Mouse (Mus musculus): ENCODE data around the gene Dgke. TPM values are rescaled to one million over a fixed set of nuclear protein-coding genes. Genes with fewer than 3 reads are reported as not detected.
A peak's percentile ranks its signal among the peaks of the same experiment; 100 is the strongest.

Dgke gene
- polyA plus RNA-seq, 2 experiments = 0.39 to 0.63 TPM

DNA sequence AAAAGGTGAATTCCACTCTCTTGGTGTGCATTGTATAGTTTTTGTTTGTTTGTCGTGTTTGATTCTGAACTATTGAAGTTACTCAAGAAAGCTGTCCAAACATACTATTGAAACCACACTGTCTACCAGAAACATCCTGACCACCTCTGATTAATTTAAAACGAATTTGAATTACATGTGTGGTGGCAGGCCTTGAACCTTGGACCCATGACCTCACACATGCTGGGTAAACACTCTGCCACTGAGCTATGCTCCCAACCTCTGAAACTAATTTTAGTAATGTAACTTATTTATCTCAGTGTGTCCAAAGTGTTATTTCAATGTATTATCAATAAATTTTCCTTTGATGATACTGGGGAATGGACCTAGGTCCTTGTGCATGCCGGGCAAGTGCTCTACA lies 59.1 kb downstream of the Dgke start:
- H3K36me3 ChIP-seq (replicated peaks; ENCODE audit: control insufficient read depth, insufficient read depth, low read depth) = peaks cover 73% of the 10 kb centered on the region
- H3K27me3 ChIP-seq (ENCODE audit: control insufficient read depth, insufficient read depth, low read length) = no peaks in the 10 kb centered on the region
- no peak for DNase-seq (ENCODE audit: low read depth in 3 of 3, low spot score in 3 of 3)
- H3K4me1 ChIP-seq (replicated peaks; ENCODE audit: control insufficient read depth in 2 of 2, insufficient read depth in 2 of 2, low read length in 1 of 2) = peaks cover 3 to 17% of the 10 kb centered on the region in 2 experiments; a peak in 3 of 4 replicates
- no peaks in the 10 kb centered on the region for H3K9me3 ChIP-seq (ENCODE audit: control insufficient read depth, low read length)
- H3K4me3 ChIP-seq (ENCODE audit: insufficient read depth in 1 of 2, low read depth in 2 of 2, low read length in 2 of 2) = no peak overlapping the region
- H3K4me2 ChIP-seq (ENCODE audit: low read depth) = no peak overlapping the region
- WGBS (ENCODE audit: insufficient replicate concordance) = 68% methylated on average over 3 of the region's 3 CpGs
- no peak overlapping the region for H3K9ac ChIP-seq (replicated peaks)
- no peak overlapping the region for H3K27ac ChIP-seq
- no peak for ATAC-seq (ENCODE audit: insufficient read depth)
- TF ChIP-seq EP300 (IDR thresholded peaks at IDR 0.05; ENCODE audit: low read depth) (no peak), CTCF (IDR thresholded peaks at IDR 0.05; ENCODE audit: low read depth) (no peak)

DNA sequence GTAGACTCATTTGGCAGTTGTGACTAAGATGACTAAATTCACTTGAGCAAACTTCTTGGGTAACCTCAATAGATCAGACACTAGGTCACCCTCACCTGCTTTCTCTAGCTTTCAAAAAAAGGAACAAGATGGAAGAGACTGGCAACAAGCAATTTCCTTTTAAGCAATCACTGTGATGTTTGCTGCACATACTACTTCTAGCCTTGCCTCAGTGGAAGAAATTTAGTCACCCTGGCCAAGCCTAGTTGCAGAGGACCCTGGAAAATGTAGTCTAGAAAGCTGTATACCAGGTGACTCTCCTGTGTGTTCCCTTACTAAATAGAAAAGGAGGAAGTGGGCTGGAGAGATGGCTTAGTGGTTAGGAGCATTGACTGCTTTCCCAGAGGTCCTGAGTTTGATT lies 60.2 kb downstream of the Dgke start:
- H3K27ac ChIP-seq = no peak overlapping the region
- peaks cover 61% of the 10 kb centered on the region for H3K36me3 ChIP-seq (replicated peaks; ENCODE audit: control insufficient read depth, insufficient read depth, low read depth)
- no peaks in the 10 kb centered on the region for H3K9me3 ChIP-seq (ENCODE audit: control insufficient read depth, low read length)
- H3K9ac ChIP-seq (replicated peaks) = no peak overlapping the region
- no peaks in the 10 kb centered on the region for H3K27me3 ChIP-seq (ENCODE audit: control insufficient read depth, insufficient read depth, low read length)
- peaks cover 5 to 25% of the 10 kb centered on the region in 2 experiments; a peak in 3 of 4 replicates for H3K4me1 ChIP-seq (replicated peaks; ENCODE audit: control insufficient read depth in 2 of 2, insufficient read depth in 2 of 2, low read length in 1 of 2)
- DNase-seq (ENCODE audit: low read depth in 3 of 3, low spot score in 3 of 3) = no peak
- no peak overlapping the region for H3K4me2 ChIP-seq (ENCODE audit: low read depth)
- no peak for ATAC-seq (ENCODE audit: insufficient read depth)
- no peak overlapping the region for H3K4me3 ChIP-seq (ENCODE audit: insufficient read depth in 1 of 2, low read depth in 2 of 2, low read length in 2 of 2)
- TF ChIP-seq EP300 (IDR thresholded peaks at IDR 0.05; ENCODE audit: low read depth) = no peak
- TF ChIP-seq CTCF (IDR thresholded peaks at IDR 0.05; ENCODE audit: low read depth) = no peak

DNA sequence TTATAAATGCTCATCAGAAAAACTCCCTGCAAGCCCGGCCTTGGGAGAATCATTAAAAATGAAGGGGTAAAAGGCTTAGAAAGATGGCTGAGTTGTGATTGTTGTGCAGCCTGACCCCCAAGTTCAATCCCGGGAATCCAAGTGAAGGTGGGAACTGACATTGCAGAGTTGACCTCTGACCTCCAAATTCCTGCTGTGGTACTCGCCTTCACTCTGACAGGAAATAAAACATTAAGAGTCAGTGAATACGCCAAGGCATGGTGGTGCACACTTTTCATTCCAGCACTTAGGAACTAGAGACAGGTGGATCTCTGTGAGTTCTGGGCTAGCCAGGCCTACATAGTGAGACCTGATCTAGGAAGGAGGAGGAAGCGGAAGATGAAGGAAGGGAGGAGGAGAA lies 61.2 kb downstream of the Dgke start:
- TF ChIP-seq CTCF (IDR thresholded peaks at IDR 0.05; ENCODE audit: low read depth) (no peak), EP300 (IDR thresholded peaks at IDR 0.05; ENCODE audit: low read depth) (no peak)
- Histone ChIP-seq H3K36me3 (replicated peaks; ENCODE audit: control insufficient read depth, insufficient read depth, low read depth) (peaks cover 52% of the 10 kb centered on the region), H3K27me3 (ENCODE audit: control insufficient read depth, insufficient read depth, low read length) (no peaks in the 10 kb centered on the region), H3K4me1 (replicated peaks; ENCODE audit: control insufficient read depth in 2 of 2, insufficient read depth in 2 of 2, low read length in 1 of 2) (peaks cover 5 to 33% of the 10 kb centered on the region in 2 experiments; a peak in 3 of 4 replicates), H3K27ac (no peak overlapping the region), H3K9ac (replicated peaks) (no peak overlapping the region), H3K9me3 (ENCODE audit: control insufficient read depth, low read length) (no peaks in the 10 kb centered on the region), H3K4me2 (ENCODE audit: low read depth) (no peak overlapping the region), H3K4me3 (ENCODE audit: insufficient read depth in 1 of 2, low read depth in 2 of 2, low read length in 2 of 2) (no peak overlapping the region)
- WGBS (ENCODE audit: insufficient replicate concordance) = 81% methylated on average over 5 of the region's 5 CpGs
- no peak for ATAC-seq (ENCODE audit: insufficient read depth)
- DNase-seq (ENCODE audit: low read depth in 3 of 3, low spot score in 3 of 3) = no peak

GRCm38 (mm10) chr11:89003726-89004125 lies 62.9 kb downstream of the Dgke start:
- Histone ChIP-seq H3K27me3 (ENCODE audit: control insufficient read depth, insufficient read depth, low read length) (no peaks in the 10 kb centered on the region), H3K9me3 (ENCODE audit: control insufficient read depth, low read length) (no peaks in the 10 kb centered on the region), H3K4me3 (ENCODE audit: insufficient read depth in 1 of 2, low read depth in 2 of 2, low read length in 2 of 2) (no peak overlapping the region), H3K4me1 (replicated peaks; ENCODE audit: control insufficient read depth in 2 of 2, insufficient read depth in 2 of 2, low read length in 1 of 2) (peaks cover 8 to 32% of the 10 kb centered on the region in 2 experiments), H3K27ac (no peak overlapping the region), H3K4me2 (ENCODE audit: low read depth) (peak overlapping the region; percentile 92), H3K36me3 (replicated peaks; ENCODE audit: control insufficient read depth, insufficient read depth, low read depth) (peaks cover 35% of the 10 kb centered on the region), H3K9ac (replicated peaks) (no peak overlapping the region)
- TF ChIP-seq CTCF (IDR thresholded peaks at IDR 0.05; ENCODE audit: low read depth) = no peak
- no peak for TF ChIP-seq EP300 (IDR thresholded peaks at IDR 0.05; ENCODE audit: low read depth)
- DNase-seq (ENCODE audit: low read depth in 3 of 3, low spot score in 3 of 3) (no peak), ATAC-seq (ENCODE audit: insufficient read depth) (no peak)
- 68% methylated on average over 4 of the region's 4 CpGs for WGBS (ENCODE audit: insufficient replicate concordance)

- peak overlapping the region; percentile 29 to 32; a peak in 2 of 4 replicates for H3K4me3 ChIP-seq (ENCODE audit: insufficient read depth in 1 of 2, low read depth in 2 of 2, low read length in 2 of 2)
- peaks cover 30% of the 10 kb centered on the region for H3K36me3 ChIP-seq (replicated peaks; ENCODE audit: control insufficient read depth, insufficient read depth, low read depth)
- ATAC-seq (ENCODE audit: insufficient read depth) = no peak
- peaks cover 12 to 32% of the 10 kb centered on the region in 2 experiments for H3K4me1 ChIP-seq (replicated peaks; ENCODE audit: control insufficient read depth in 2 of 2, insufficient read depth in 2 of 2, low read length in 1 of 2)
- no peaks in the 10 kb centered on the region for H3K27me3 ChIP-seq (ENCODE audit: control insufficient read depth, insufficient read depth, low read length)
- H3K4me2 ChIP-seq (ENCODE audit: low read depth) = peak overlapping the region; percentile 92
- H3K27ac ChIP-seq = no peak overlapping the region; the same call in 1 of the 2 replicates
- DNase-seq (ENCODE audit: low read depth in 3 of 3, low spot score in 3 of 3) = no peak
- H3K9ac ChIP-seq (replicated peaks) = no peak overlapping the region
- WGBS (ENCODE audit: insufficient replicate concordance) = 60% methylated on average over 6 of the region's 6 CpGs
- TF ChIP-seq EP300 (IDR thresholded peaks at IDR 0.05; ENCODE audit: low read depth) (no peak), CTCF (IDR thresholded peaks at IDR 0.05; ENCODE audit: low read depth) (no peak)
- H3K9me3 ChIP-seq (ENCODE audit: control insufficient read depth, low read length) = no peaks in the 10 kb centered on the region
Observed at GRCm38 (mm10) chr11:89003078-89003477, 63.6 kb downstream of the Dgke start.
